Mouse (Mus musculus) right cerebral cortex, postnatal 4 days (tissue): ENCODE measurements around the gene Gnai1.
"Not testable (repeated sequence)": the region's sequence is repeated elsewhere in the genome, so short reads cannot be mapped to it uniquely, and the experiment has no call there.

Source experiments
- DNase-seq: peaks from one replicate; pipeline ENCODE4 v3.0.0-alpha.2; 2022

The Gnai1 gene

DNA sequence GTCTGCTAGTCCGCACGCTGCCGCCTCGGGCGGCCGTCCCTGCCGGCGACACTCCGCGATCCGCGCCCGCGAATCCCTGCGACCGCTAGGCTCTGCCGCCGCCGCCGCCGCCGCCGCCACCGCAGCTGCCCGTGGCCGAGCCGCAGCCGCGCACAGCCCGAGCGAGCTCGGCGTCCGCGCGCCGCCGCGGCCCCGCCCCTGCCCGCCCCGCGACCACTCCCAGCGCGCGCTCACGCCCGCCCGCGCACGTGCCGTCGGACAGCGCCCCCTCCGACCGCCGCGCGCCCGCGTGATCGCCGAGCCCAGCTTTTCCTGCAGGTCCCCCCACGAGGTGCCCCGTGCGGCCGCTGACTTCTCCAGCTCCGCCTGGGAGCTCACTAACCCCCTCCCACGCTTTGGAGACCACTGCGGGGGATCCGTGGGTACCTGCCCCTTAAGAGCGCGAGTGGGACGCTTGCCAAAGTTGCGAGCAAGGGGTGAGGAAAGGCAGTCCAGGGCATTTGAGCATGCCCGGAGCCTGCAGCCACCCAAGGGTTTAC is at the start of gene Gnai1:
TSS of gene Gnai1 (minus strand) at position 75 of the 539 bp plus-strand sequence.
- peak; percentile 85 for DNase-seq

DNA sequence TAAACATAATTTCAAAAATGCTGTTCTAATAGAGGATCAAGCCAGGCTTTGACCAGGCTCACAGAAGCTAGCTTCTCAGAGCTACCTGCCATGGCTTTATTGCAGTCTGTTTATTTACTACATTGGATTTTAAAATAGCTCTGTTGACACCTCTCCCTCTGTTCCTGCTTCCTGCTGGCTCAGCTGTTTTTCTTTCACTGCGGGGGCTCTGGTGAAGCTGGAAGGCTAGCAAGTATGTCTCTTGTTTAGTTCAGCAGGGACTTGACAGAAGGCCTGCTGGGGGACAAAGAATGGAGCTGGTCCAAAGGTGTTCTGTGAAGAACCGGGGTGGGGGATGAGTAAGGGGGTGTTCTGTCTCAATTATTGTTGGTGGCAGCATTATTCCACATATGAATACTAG is 7.7 kb upstream of the Gnai1 start:
- no peak for DNase-seq

DNA sequence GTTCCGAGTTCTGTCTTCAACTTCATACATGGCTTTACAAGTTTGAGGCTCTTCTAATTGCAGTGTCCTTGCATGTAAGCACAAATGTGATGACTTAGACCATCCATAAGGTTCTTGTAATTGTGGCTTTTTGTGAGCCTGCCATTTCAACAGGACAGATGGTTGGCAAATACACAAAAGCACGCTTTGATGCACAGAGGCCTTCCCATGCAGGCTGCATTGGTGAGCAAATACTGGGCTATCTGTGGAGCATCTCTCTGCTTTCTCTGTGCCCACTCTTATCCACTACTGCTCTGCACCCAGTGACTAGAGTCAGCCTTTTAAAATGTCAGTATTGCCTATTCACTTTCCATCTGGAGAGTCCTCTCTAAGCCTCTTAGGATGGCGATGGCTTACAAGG is 5.3 kb upstream of the Gnai1 start:
- DNase-seq: no peak

DNA sequence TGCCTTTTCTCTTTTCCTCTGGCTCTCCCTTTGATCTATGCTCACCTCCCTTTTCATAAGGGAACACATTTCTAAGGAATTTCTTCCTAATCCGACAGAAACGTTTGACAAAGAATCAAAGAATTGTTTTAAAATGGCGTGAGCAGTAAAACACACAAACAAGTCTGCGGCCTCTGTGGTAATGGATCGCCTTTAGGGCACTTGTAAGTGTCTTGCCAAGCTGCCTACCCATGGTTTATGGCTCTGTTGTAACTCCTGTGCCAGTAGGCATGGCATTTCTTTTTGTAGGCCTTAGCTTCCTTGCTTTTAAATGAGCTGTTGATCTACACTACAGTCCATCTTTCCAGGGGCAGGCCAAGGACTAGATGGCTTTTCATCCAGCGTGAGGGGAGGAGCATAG is 801 bp upstream of the Gnai1 start:
- DNase-seq: no peak

DNA sequence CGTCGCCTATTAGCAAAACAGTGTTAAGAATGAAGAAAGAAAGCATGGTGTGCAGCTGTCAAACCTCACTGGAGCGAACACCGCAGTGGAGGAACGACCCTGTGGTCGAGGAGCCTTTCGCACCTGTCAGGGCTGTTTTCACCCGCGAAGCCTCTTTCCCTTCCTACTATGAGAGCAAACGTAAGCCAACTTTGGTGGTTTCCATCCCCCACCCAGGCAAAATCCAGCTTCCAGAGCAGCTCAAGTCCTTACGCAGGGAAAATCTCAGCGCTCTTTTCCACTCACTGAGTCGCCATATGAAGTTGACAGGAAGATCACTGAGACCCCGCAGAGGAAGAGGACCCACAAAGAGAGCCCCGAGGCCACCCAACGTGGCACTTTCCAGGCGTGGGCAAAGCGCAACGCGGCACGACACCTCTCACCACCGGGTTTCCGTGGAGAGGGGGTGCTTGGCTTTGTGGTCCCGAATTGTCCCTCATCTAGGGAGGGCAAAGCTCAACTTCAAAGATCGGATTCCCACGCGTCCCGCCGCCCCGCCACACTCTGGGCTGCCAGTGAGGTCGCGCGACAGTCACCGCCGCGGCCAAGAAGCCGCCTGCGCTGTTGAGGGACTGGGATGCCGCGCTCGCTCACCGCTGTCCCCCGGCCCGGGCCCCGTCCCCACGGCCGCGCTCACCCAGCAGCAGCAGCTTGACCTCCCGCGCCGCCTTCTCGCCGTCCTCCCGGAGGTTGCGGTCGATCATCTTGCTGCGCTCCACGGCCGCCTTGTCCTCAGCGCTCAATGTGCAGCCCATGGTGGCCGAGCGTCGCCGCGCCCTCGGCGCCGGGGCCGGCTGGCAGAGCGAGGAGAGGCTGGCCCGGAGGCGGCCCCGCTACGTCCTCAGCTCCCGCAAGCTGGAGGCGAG is 527 bp downstream of the Gnai1 start:
- DNase-seq: peak; percentile 53

DNA sequence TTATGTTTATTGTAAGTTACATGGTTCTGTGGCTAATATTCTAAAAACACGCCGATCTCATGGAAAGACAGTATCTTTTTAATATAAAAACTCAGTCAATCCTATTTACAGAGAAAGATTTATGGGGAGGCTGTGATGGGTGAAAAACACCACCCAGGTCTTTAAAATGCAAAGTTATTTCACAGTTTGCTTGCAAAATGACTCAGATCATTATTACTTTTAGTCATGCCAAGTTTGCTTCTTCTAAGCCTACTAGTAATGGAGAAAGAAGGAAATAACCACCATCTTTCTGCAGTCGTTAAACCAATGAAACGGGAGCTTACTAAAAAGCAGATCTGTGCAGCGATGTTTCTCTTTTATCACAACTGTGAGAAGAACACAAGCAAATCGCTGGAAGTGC is 1.4 kb downstream of the Gnai1 start:
- no peak for DNase-seq

DNA sequence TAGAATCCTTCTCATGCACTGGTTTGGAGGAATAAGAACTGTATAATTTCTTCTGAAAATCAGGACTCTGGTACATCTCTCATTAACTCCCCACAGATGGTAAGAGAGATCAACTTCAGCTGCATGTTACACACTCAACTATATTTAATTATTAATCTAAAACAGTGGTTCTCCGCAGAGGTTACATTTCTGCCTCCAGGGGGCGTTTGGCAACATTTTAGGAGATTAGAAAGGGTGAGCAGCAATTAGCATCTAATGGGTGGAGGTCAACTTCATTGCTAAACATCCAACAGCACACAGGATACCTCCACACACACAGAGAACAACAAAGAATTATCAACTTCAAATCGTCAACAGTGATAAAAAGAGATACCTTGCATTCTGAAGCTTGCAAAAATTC is 2.0 kb downstream of the Gnai1 start:
- peak; percentile 21 for DNase-seq

DNA sequence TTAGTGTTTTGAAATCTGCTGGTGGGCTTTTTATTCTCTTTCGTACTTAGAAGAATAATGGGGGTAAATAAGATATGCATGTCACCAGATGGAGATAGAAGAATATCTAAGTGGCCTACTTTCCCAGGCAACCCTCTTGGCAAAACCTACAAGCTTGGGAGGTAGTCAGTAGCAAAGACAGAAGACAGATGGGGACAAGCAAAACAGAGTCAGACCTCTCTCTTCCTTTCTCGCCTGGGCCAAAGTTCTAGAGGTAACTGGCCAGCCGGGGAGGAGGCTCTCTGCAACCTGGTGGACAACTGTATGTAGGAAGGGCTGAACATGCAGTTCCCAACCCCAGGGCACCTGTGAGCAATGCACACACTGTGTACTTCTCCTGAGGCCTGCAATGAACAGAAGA is 12.9 kb downstream of the Gnai1 start:
- DNase-seq: no peak

DNA sequence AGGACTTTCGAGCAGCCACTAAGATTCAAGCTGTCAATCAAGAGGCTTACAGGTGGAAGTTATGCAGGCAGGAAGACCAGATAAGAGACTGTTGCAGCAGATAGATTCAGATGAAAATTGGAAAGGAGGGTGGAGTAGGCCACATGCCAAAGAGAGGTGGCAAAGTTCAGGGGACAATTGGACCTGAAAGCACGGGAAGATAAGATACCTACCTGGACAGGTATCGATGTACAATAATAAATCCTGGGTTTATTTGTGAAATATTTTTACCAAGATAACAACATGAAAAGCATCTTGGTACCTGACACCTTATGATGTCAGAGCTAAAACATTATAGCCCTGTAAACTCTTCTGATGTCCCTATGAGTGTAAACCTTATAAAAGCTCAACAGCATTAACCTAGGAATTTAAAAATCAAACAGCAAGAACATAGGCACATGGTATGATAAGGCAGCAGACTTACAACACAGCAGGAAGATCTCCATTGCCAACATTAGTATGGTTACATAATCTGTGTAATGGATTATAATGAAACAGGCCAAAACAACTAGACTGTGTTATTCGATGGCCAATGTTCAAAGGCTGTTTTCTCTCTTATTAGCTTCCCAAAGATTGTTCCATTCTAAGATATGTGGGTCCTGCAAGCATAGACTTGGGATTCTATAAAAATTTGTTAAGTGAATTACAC is 16.6 kb downstream of the Gnai1 start:
- DNase-seq: no peak

DNA sequence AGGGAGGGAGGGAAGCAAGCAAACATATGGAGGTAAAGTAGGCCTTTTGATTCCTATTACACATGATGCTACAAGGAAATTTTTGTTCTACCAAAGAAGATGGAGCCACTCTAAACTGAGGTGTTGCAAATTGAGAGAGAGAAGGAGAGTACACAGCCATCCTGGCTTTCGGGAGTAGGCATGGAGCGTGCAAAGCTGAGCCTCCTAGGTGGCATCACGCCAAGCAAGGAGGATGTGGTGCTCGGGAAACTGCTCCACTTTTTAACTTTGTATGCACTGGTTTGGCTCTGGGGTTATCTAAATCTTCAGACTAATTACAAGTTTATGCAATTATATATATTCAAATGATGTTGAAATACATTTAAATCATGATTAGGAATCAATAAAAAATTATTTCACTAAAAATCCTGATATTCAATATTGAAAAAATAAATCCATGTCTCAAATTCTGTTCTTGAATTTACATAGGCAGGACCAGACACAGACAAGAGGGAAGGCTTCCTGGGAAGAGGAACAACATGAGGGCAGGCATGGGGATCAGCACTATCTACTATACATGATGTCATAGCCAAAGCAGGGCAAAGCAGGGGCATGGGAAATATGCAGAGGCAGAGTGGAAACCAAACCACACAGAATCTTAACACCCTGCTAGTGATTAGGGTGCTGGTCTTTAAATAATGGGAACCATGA is 17.2 kb downstream of the Gnai1 start:
- no peak for DNase-seq

DNA sequence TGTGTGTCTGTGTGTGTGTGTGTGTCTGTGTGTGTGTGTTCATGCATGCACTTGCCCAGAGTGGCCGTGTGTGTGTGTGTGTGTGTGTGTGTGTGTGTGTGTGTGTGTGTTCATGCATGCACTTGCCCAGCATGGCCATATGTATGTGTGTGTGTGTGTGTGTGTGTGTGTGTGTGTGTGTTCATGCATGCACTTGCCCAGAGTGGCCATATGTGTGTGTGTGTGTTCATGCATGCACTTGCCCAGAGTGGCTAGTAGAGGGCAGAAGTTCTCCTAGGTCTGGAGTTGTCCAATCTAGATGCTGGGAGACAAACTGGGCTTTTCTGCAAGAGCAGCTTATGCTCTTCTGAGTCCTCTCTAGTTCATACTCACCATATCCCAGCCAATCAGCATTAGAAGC is 18.3 kb downstream of the Gnai1 start:
- DNase-seq: not testable (repeated sequence)

DNA sequence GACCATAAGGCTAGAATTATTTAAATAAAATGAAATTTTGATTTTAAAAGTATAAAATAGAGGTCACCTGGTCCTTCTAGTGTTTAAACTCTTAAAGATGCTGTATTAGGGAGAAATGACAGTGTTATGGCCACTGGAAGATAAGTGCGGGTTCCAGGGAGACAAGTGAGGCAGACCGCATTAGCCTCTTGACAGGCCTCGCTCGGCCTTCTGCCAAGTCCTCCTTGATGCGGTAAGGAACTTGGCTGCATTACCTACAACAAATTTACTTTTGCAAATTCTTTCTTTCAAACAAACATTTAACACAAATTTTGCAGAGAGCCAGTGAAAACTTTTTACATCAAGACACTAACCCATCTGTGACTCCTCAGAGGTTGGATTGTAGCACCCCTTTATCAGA is 27.9 kb downstream of the Gnai1 start:
- DNase-seq: no peak

DNA sequence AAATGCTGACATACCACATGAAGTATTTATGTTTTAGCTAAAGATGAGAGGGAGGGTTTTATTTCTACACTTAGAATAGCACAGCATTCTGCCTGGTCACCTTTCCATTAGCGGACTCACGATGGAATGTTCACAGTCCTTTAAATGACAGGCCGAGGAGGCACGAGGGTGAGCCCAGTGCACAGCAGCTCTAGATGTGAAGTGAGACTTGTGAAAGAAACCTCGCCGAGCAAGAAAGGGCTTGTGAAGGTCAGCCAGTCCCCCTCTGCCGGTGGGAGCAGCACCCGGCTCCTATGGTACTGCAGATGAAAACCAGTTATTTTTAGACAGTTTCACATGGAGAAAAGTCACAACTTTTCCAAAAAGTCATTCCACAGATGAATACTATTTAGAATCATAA is 29.4 kb downstream of the Gnai1 start:
- no peak for DNase-seq

DNA sequence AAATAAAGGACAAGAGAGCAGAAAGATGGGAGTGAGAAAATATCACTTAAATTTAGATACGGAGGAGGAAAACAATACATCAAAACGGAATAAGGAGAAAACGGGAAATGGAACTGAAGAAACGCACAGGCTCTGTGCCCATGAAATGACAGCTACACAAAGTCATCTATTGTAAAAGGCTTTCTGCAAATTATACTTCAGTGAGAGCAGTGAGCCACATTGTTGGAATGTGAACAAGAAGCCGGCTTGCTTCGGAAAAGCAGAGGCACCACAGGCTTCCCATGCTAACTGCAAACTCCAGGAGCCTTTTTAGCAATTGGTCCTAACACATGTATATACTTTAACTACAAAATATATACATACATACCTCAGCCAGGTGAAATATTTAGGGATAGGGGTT is 34.0 kb downstream of the Gnai1 start:
- DNase-seq: no peak

DNA sequence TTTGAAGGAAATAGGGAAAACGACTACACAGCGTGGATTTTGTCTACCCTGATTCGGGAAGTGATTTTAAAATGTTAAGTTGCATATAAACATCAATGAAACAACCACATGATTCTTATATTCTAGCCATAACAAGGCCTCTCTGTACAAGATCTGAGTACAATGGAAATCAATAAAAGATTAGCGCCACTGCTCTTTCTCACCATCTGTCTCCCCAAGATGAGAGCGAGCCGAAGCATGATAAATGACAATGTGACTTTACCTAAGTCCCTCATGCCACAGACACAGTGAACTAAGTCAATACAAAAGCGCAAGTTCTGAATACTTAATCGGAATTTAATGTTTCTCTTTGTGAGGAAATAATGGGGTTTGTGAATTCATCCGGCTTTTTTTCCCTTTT is 36.6 kb downstream of the Gnai1 start:
- DNase-seq: no peak

DNA sequence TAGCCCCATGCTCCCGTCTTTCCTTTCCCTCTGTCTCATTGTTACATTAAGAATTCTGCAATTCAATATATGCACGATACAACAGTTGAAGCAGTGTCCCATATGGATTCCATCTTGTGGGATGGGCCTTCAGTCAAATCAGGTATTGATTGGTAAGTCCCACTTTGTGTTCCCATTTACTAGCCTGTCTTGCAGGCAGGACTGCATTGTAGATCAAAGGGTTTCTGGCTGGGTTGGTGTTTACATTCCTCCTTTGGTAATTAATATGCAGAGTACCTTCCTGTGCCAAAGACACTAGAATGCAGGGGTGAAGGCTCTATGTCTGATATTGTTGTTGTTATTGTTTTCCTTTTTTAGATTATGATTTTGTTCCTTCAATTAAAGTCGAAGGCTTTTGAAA is 38.5 kb downstream of the Gnai1 start:
- DNase-seq: no peak

DNA sequence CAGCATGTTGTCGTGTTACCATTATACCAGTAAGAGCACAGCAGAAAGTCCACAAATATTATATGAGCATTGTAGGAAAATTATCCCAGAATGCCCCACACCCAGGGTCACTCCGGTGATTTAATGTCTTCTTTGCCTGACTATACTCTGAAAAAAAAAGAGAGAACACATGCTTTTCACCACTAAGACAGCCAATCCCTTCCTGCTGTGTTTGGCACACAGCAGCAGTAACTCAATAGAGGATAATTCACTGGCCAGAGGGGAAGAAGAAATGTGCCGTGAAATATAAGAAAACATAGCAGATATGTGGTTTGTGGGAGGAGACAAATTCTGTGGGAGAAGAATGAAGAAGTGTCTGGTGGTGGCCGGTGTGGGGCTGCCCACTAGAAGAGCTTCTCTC is 41.3 kb downstream of the Gnai1 start:
- no peak for DNase-seq

DNA sequence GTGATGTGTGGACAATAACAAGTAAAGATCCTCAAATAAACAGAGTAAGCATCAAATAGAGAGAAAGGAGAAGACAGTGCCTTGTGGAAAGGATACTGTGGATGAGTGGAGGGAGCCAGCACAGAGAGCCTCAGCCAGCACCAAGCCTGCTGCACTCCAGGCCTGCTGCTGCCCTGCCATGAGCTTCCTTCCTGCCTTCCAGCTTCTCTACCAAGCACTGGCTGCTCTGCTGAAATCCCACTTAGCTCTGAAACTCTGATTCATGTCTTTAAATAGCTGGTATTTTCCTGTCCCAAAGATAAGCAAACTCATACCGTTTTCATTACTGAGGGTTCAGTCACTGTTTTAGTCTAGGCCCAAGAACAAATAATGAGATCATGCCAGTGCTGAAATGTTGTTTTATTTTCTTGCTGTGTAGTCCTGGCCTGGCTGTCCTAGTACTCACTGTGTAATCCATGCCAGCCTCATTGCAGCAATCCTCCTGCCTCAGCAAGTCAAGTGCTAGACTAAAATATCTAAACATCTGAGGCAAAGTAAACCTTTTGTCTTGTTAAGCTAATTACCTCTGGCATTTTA is 52.8 kb downstream of the Gnai1 start:
- DNase-seq: no peak

DNA sequence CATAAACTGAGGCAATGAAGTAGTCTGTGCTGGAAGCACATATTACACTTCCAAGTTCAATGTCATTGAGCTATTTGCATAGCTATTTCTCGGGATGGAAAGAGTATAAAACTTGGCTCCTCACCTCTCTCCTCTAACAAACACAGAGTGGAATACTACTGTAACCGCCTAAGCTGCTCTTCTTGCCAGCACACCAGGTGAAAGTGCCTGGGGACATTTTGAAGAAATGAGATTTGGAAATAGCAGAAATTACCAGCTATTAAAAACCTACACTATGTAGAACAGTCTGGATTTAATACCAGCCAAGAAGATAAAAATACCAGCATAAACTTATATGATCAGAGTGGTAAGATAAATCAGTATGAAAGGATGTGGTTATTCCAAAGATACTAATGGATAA is 63.6 kb downstream of the Gnai1 start:
- no peak for DNase-seq

DNA sequence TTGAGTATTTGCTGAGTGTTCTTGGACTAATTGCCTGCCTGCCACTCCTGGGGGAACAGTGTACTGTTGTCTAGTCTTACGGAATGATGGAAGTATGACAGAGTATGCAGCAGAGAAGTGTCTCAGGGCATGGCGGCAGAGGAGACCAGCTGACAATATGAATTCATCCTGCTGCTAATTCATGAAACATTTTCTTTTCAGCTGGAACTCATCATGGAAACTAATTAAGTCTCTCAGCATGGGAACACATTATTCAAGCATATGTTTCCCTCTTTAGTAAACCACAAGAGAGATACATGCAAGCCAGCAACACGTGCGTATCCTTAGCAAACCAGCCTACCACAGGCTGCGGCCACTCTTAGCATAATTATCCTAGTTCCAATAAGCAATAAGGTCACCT is 67.4 kb downstream of the Gnai1 start:
- DNase-seq: no peak

DNA sequence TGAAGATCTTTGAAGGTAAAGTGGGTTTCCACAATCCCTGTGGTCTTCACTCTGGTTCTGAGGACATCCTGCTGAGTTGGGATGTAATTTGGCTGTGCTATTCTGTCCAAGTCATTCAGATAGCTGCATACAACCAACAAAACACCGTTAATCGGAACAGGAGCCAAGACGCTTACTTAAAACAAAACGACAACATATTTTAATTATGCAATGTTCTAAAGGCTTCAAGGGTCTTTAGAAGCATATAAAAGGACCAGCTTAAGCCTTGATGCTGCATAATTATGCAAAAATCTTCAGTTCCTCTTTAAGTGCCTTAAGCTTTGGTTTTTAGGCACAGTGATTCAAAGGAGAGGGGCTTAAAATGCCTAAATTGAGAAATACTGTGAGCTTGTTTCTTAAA is 70.6 kb downstream of the Gnai1 start:
- DNase-seq: no peak

DNA sequence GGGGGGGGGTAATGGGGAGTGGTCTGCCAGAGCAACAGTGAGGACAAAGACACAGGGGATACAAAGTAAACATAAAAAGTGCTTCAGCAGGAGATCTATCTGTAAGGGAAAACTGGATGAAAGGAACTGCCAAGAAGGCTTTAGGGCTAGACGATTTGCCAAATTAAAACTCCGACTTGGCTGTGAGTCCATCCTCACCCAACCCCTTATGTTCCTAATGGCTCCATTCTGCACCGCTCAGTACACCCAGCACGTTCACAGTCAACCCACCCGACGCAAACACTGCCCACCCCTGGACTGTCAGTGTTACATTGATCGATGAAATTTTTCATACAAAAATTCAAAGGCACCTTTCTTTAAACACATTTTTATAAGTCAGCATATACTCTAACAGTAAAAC is 71.5 kb downstream of the Gnai1 start:
- DNase-seq: no peak

DNA sequence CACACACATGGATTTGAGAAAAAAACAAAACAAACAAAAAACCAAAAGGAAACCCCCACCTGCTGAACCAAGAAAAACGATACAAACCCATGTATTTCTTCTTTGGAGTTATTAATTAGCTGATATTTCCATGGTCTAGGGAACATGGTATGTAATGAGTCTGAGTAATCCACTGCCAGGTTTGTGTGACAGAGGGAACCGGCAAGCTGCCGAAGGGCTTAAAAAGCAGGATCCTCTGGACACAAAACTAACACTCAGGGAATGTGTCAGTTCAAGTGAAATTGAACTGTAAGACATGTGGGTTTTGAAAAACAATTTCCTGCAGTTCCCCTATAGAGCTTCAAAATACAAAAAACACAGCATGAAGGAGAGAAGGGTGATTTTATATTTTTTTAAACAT is 72.1 kb downstream of the Gnai1 start:
- DNase-seq: no peak
